Mouse (Mus musculus): ENCODE measurements around the gene Sgsm1.

Sgsm1 gene

DNA sequence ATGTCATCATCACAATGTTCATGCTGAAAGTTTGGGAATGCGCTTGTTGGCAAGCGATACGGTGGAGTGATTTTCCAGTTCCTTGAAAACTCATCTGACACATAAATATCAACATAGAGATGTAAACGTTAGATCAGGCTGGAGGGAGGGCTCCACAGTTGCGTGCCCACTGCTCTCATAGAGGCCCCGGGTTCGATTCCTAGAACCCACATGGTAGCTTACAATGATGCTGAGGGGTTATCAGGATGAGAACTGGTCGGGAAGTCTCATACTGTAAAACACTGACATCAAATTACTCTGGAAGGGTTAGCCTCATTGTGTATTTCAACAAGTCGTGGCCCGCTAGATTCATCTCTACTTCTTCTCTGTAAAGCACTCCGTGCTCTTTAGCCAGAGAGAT lies 24.5 kb downstream of the Sgsm1 start:
- no peak for DNase-seq (ENCODE audit: low spot score)

DNA sequence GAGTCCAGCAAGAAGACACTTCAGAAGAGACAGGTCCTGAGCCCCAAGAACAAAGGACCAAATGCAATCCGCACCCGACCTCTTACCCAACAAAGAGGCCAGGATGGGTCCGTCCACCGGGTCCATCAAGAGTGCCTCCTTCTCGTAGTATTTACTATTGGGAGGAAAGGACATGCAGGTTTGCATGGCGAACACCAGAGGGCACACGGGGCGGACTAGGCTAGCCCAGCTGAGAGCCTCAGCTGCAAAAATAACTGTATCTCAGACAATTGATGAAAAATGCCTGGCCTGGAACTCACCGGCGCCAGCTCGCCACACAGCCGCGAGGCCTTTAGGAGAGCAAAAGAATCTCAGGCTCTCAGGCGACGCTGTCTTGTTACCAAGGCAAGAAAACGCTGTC lies 25.0 kb downstream of the Sgsm1 start:
- DNase-seq (ENCODE audit: low spot score): no peak

DNA sequence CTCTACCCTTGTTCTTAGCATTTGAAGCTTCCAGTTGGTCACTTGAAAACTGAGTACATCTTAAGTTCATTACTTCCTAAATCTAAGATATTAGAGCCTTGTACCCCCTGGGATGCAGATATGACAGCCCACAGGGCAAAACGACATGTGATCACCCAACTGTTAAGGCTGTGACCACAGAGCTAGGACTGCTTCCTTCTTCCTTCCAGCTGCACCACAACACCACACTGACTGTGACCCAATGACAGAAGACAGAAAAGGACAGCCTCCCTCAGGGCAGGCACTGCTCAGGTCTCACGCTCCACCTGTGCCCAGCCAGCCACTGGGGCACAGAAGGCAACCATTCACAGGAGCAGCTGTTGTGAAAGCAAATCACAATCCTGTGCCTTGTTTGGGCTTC lies 26.9 kb downstream of the Sgsm1 start:
- DNase-seq (ENCODE audit: low spot score): no peak

DNA sequence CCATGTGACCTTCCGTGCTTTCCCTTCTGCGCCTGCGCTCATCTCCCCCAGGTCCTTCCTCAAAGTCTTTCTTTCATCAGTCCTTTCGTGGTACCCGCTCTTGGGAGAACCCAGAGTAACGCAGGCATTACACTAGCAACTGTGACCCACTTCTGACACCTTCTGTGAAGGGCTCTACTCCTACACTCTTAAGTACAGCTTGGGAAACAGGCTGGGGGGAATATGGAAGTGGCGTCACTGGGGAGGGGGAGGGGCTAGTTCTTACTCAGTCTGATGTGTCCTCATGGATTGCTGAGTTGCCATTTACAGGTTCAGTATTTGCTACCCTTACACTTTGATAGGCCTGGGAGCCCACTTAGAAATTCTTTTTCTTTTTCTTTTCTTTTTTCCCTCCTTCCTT lies 29.0 kb downstream of the Sgsm1 start:
- DNase-seq (ENCODE audit: low spot score): no peak

DNA sequence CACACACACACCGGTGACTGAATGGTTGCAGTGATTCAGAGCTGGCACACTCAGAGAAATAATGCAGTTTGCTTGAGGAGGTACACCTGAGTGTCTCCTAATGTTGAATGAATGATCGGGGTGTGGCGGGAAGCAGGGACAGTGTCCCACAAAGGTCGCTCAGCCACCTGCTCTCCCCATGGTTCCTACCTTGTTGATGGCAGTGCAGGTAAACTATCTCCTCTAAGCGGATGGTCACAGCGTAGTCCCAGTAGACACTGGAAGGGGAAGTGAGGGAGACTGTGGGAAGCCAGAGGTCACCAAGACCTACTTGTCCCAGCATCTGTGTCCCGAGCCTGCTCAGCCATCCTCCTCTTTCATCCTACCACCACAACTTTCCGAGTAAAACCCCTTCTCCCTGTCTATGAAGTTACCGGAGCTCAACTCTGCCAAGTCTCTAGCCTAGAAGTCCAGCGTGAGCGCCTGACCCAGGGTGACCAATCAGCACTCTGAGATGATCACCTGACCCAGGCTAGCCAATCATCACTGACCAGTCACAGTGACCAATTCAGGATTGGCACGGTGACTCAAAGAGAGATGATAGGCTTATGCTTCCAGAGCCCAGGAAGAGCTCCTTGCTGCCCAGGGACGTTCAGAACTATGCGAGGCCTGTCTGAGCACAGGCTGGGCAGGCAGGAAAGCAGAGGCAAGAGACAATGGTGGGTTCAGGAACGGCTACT lies 30.3 kb downstream of the Sgsm1 start:
- DNase-seq (ENCODE audit: low spot score): no peak

DNA sequence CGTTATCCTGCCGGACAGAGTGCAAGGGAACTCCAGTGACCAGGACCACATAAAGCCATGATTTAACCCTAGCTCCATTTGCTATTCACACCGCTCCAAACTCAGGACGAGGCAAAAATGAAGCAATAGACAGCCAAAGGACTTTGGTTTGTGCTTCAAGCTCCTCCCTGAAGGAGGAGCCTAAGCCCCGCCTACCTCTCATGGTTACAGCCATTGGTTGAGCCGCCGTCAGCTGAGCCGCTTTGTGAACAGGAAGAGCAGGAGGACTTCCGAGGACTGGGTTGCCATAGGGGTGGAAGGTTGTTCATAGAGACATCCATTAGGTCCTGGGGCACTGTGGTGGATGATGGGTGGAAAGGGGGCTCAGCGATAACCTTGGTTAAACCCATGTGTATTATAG lies 34.7 kb downstream of the Sgsm1 start:
- DNase-seq (ENCODE audit: low spot score): no peak

DNA sequence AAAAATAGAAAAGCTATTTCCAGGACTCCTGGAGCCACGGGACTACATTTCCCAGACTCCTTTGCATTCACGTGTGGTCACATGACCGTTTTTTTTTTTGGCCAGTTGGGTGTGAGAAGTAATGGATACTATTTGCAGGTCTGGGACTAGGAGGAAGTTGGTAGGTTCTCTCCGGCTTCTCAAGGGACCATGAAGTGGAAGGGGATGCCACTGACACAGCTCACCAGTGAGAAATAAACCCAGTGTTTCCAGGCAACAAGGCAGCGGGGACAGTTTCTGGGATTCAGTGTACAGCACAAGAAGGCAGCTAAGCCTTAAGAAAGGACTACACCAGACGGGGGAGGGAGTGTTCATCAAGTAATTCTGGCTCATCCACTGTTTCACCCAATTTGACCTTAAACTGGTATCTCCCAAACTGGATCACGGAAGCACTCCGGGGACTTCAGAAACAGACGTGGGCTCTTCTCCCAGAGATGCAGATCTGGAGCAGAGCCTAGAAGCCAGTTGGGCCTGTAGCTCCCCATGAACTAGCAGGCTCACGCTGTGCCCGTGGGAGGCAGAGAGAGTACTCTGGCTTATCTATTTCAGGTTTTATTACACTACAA lies 39.3 kb downstream of the Sgsm1 start:
- DNase-seq (ENCODE audit: low spot score): no peak

DNA sequence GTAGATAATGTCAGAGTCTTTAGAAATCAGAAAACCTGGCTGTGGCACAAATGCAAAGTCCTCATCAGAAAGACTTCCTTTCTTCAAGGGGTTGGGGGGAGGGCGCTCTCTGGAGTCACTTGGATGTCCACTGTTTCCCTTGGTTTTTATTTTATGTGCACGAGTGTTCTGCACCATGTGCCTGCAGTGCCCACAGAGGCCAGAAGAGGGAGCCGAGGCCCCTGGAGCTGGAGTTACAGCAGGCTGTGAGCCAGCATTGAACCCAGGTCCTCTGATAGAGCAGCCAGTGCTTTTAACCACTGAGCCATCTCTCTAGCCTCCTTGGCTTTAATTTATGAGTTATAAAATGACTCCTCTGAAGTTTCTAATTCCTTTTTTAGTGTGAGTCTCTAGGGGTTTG lies 40.5 kb downstream of the Sgsm1 start:
- DNase-seq (ENCODE audit: low spot score): no peak

DNA sequence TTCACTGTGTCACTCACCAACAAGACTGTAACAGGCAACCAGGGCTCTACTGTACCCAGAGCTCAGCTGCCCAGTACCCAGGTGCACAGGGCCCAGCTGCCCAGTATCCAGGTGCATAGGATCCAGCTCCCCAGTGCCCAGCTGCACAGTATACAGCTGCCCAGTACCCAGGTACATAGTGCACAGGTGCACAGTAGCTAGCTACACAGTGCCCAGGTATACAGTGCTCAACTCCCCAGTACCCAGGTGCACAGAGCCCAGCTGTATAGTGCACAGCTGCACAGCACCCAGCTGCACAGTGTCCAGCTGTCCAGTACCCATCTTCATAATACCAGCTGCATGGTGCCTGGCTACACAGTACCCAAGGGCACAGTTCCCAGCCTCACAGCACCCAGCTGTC lies 42.3 kb downstream of the Sgsm1 start:
- no peak for DNase-seq (ENCODE audit: low spot score)

DNA sequence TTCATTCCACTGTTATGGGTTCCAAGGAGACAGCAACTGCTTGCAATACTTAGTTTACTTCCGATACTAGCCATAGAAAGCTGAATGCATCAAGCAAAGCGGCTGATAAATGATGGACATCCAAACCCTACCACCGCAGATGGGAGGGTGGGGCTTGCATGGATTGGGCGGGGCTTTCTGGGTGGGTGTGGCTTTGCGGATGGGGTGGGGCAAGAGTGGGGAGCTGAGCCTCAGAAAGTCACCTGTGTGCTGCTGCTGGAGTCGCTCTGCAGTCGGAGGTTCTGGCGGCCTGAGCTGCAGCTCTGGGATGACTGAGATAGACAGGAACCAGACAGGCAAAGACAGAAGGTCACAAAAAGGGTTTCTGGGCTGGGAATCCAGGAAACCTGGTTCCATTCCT lies 44.9 kb downstream of the Sgsm1 start:
- DNase-seq (ENCODE audit: low spot score): no peak

DNA sequence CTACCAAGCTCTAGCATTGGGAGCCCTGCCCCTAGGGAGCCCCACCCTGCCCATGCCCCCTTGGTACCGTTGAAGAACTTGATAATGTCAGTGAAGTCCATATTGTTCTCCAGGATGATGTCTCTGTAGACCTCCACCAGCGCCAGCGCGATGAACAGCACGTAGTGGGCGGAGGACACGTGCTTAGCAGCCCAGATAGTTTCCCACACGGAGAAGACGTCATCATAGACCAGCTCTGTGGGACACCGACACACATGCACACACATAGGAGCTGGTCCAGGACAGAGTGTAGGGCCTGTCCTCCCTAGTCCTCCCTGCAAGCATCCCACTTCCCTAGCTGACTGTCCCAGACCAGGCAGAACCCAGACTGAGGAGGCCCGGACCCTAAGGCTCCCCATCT lies 59.8 kb downstream of the Sgsm1 start:
- DNase-seq (ENCODE audit: low spot score): no peak

DNA sequence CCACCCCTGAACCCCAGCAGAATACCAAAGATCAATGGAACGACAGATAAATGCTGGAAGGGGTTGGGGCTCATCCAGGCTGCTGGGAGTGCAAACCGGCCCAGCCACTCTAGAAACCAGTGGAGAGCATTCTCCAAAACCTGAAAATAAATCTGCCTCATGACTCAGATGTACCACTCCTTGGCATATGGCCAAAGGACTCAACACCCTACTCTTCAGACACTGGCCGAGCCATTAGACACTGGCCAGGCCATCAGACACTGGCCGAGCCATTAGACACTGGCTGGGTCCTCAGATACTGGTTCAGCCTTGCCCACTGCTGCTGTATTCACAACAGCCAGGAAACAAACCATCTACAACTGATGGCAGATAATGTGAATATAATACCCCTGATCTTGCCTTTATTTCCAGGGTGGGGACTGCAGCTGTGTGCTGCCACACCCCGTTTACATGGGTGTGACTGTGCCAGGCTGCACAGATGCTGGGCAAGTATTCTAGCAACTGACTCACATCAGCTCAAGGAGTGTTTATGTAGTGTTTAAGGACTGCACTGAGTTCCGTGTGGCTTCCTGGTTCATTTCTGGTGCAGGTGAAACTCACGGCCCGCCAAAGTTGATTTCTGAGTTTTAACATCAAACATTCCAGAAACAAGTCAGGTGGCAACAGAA lies 61.2 kb downstream of the Sgsm1 start:
- no peak for DNase-seq (ENCODE audit: low spot score)

DNA sequence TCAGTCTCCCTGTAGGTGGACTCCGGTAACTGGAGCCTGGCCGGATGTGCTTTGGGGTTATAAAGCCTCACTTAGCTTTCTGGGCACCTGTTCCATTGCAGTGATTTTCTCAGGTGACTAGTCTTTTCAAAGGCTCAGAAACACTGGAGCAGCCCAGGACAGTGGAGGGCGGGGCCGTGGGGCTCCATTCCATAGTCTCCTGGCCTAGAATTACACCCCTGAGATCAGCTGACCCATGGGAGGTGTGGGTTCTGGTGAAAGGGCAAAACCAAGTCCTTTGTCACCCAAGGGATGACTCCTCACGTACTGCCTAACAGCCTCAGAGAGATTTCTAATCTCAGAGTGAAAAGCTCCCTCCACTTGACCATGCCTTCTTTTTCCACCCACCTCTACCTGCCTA lies 80.4 kb downstream of the Sgsm1 start:
- no peak for DNase-seq (ENCODE audit: low spot score)

DNA sequence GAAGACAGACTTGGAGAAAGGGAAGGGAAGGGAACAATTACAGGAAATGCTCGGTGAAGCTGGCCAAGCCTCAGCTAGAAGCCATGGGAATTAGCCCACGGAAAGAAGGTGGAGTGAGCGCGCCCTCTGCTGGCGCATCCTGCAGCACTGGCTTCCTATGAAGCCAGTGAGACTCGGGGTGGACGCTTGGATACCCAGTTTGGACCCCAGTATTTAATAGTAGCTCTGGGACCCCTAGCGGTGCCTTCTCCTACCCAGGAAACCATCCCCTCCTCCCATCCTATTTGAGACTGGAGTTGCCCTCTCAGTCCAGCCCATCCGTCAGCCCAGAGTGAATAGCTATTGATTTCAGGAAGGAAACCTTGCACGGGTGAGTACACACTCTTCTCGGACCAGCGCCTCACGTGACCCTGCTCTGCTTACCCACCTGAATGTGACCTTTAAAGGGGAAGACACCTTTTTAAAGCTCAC lies 83.9 kb downstream of the Sgsm1 start, which contains the start of gene Tmem211:
TSS of gene Tmem211 (plus strand) at position 278 of the 471 bp plus-strand sequence.
- peak; percentile 66 for DNase-seq (ENCODE audit: low spot score)

DNA sequence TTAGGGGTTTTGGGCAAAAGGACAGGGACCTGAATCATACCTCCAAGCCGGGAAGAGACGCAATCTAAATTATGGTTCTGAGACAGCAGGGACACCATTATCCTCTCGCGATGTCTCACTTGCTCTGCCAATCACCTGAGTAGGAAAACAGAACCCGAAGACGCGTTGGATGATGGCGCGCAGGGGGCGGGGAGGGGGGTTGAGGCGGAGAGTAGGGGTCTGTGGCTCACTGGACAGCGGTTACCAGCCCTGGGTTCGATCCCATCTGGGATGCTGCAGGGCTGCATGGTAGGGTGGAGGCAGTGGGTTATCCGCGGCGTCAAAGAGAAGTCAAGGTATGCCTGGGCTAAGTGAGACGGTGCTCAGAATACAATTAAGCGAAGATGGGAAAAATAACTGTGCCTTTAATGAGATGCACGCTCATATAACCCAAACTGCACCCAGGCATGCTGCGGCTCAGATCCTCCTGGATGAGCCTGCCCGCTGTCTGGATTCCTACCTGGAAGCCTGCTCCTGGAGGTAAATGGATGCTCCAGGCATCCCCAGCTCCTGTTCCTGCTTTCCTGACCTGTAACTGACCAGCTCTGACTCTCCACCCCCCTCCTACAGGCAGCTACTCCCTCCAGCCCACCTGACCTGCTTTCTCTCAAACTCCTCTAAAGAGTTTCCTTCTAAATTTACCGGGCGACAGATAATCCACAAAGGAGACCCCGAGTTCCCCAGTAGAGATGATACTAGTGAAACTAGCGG lies 84.7 kb downstream of the Sgsm1 start:
- DNase-seq (ENCODE audit: low spot score): no peak

DNA sequence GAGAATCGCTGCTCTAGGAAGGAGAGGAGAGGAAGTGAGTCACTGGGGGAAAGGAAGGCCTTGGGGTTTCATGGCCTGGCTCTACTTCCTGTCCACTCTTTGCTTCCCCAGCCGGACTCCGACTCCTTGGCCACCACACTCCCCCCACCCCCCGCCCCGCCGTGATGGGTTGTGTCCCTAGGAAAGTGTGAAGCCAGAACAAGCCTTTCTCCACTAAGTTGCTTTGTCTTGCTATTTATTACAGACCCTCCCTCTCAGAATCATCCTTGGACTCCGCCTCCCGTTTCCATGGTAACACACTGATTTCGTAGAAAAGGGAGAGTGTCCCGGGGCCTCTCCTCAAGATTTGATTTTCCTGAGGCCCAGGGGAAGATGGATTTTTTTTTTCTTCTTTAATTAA lies 85.3 kb downstream of the Sgsm1 start:
- DNase-seq (ENCODE audit: low spot score): no peak

DNA sequence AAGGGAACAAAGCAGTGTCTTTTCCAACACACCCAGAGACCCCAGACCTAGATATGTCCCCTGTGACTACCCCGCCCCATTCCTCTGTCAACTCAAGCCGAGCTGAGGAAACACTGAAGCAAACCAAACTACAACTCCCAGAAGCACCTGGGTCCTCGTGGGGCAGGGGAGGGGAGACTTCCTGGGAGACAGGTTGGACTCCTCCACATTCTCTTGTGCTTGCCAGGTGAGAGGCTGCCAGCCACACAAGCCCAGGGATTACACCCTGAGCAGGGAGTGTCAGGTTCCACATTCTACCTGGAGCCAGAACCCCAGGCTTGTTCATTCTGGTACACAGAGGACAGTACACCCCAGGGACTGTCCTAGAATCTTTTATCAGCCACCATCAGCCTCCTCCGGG lies 86.7 kb downstream of the Sgsm1 start:
- no peak for DNase-seq (ENCODE audit: low spot score)

DNA sequence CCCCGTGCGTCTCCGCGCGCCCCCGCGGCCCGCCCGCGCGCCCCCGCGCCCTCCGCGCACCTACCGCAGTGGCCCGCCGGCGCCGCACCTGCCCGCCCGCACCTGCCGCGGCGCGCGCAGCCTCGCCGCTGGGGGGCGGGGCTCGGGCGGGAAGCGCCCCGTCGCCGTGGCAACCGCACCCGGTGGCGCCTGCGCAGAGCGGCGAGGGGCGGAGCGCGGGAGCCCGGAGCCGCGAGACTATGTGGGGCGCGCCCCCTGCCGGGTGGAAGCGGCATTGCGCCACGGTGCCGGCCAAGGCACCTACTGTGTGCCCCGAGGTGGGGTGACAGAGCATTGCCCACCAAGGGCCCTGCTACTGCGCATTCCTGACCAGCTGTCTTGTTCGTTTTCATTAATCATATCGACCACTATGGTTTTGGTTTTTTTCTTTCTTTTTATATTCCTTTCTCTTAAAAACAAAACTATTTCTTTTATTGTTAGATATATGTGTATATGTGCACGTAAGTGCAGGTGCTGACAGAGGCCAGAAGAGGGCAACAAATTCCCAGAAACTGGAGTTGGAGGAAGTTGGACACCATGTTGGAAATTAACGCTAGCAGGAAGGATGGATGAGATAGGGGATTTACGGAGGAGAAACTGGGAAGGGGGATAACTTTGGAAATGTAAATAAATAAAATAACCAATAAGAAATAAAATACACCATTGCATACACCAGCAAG lies 89.3 kb downstream of the Sgsm1 start, which contains the start of gene 2900026A02Rik:
TSS of gene 2900026A02Rik (minus strand) at position 90 of the 719 bp plus-strand sequence.
- DNase-seq (ENCODE audit: low spot score): peak; percentile 61

DNA sequence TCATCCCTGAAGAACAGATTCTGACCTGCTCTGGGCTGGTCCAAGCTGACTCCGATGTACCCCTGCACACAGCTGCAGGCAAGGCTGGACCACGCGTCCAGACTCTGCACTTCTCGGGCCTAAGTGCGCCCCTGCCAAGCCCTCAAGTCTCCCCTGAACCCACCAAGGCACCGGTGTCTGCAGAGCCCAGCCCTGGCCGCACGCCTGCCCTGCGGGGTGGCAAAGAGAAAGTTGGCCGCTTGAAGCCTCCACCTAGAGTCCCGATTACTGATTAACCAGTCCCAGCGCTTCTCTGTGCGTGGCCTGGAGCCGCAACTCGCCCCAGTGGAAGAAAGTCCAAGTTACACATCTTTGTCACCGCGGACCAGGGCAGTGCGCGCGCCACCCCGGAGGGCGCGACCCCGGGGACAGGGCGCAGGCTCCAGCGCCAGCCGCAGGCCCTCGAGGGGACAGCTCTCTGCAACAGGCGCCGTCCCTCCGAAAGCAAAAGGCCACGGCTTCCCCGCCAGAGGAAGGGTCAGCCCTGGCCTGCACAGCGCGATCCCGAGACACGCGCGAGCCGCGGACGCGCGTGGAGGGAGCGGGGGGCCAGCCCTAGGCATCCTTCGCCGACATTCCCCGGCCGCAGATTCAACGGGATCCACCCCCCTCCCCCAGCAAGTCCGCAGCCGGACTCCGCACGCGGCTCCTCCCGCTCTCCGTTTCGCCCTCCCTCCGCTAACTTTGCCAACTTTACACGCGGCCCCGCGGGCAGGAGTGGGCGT lies 90.0 kb downstream of the Sgsm1 start:
- DNase-seq (ENCODE audit: low spot score): no peak

DNA sequence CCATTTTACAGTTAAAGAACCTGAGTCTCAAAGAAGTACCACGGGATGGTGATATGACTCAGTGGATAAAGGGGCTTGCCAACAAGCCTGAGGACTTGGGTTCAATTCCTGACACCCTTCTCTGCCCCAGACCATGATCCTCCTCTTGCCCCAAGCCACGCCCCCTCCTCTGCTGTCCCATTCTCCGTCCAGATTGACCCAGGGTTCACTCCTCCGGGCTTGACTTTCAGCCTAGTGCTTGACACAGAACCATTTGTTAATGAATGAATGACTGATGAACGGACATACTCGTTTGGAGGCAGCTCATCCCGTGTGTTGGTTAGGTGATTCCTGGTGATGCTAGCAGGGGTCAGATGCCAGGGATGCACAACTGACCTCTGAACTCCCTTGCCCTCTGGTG lies 90.7 kb downstream of the Sgsm1 start:
- DNase-seq (ENCODE audit: low spot score): no peak

DNA sequence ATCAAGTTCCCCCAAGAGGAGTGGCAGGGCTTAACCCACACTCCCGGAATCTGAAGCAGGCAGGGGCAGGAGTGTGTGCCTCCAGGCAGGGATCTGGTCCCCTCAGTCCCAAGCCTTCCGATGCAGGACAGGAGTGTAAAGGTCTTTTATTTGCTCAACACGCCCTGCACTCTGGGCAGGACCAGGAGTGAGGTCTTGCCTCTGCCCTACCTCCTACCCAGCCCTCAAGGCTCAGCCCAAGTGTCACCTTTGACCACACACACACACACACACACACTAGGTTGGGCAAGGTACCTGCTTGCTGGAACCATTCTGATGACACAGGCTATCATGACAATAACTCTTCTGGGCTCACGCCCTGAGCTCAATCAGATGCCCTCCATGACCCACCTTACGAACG lies 91.1 kb downstream of the Sgsm1 start:
- DNase-seq (ENCODE audit: low spot score): no peak
